Mouse (Mus musculus): ENCODE measurements at regions not wholly inside any gene's neighbourhood (a gene's known extent, or its start where the extent isn't known, plus 50 kb on each side); places are given as distances from the start of the nearest gene placed in this dataset.

GRCm38 (mm10) chr12:32292749-32293128 is 84.3 kb upstream of the Pik3cg start:
- TF ChIP-seq CTCF (IDR thresholded peaks at IDR 0.05; ENCODE audit: control insufficient read depth, insufficient read depth, insufficient read length) (no peak), MAX (IDR thresholded peaks at IDR 0.05) (no peak), MYOG (IDR thresholded peaks at IDR 0.05; ENCODE audit: control insufficient read depth, extremely low read depth, insufficient read length) (no peak)
